Mouse (Mus musculus) cerebellum, postnatal 4 days (tissue): Measurements from ENCODE around the gene Ranbp17.
A peak's percentile ranks its signal among the peaks of the same experiment; 100 is the strongest.

Experiments
- DNase-seq, 2 experiments: peaks; one replicate each; pipeline ENCODE4 v3.0.0; 2022; ENCODE audit warnings: low spot score in 2 of 2, mixed read lengths in 1 of 2

Gene Ranbp17

GRCm38 (mm10) chr11:33404651-33405050, 108.9 kb downstream of the Ranbp17 start:
- no peak for DNase-seq

GRCm38 (mm10) chr11:33399346-33399745, 114.2 kb downstream of the Ranbp17 start:
- DNase-seq = no peak

- no peak for DNase-seq
Observed at GRCm38 (mm10) chr11:33398701-33399100, 114.8 kb downstream of the Ranbp17 start.

GRCm38 (mm10) chr11:33396275-33396674, 117.3 kb downstream of the Ranbp17 start:
- DNase-seq = no peak

- DNase-seq = no peak
Observed at GRCm38 (mm10) chr11:33394093-33394492, 119.5 kb downstream of the Ranbp17 start.

- no peak for DNase-seq
Observed at GRCm38 (mm10) chr11:33388685-33389084, 124.9 kb downstream of the Ranbp17 start.

GRCm38 (mm10) chr11:33361867-33362266, 151.7 kb downstream of the Ranbp17 start:
- no peak for DNase-seq

- DNase-seq = no peak
Observed at GRCm38 (mm10) chr11:33349269-33349668, 164.3 kb downstream of the Ranbp17 start.

GRCm38 (mm10) chr11:33342061-33342460, 171.5 kb downstream of the Ranbp17 start:
- DNase-seq = no peak

- DNase-seq = peak; percentile 51 to 72
Observed at GRCm38 (mm10) chr11:33336552-33337121, 176.9 kb downstream of the Ranbp17 start.

GRCm38 (mm10) chr11:33335616-33336015, 177.9 kb downstream of the Ranbp17 start:
- DNase-seq = no peak

GRCm38 (mm10) chr11:33332137-33332536, 181.4 kb downstream of the Ranbp17 start:
- DNase-seq = no peak

GRCm38 (mm10) chr11:33319006-33319611, 194.4 kb downstream of the Ranbp17 start:
- DNase-seq = no peak

- DNase-seq = no peak
Observed at GRCm38 (mm10) chr11:33309566-33309965, 204.0 kb downstream of the Ranbp17 start.

GRCm38 (mm10) chr11:33300859-33301258, 212.7 kb downstream of the Ranbp17 start:
- peak in 1 of 2 experiments; percentile 9 for DNase-seq

GRCm38 (mm10) chr11:33299371-33299770, 214.2 kb downstream of the Ranbp17 start:
- DNase-seq = peak in 1 of 2 experiments; percentile 29

- DNase-seq = no peak
Observed at GRCm38 (mm10) chr11:33297121-33297520, 216.4 kb downstream of the Ranbp17 start.

GRCm38 (mm10) chr11:33295422-33295821, 218.1 kb downstream of the Ranbp17 start:
- DNase-seq = no peak

- no peak for DNase-seq
Observed at GRCm38 (mm10) chr11:33294063-33294462, 219.5 kb downstream of the Ranbp17 start.

- DNase-seq = no peak
Observed at GRCm38 (mm10) chr11:33278571-33278970, 235.0 kb downstream of the Ranbp17 start.

GRCm38 (mm10) chr11:33276637-33277036, 236.9 kb downstream of the Ranbp17 start, which contains the start of gene Gm12117:
Gm12117 (minus strand) TSS chr11:33276737.
- no peak for DNase-seq

GRCm38 (mm10) chr11:33274816-33275215, 238.7 kb downstream of the Ranbp17 start:
- DNase-seq = no peak

GRCm38 (mm10) chr11:33274294-33274693, 239.3 kb downstream of the Ranbp17 start:
- DNase-seq = no peak

- no peak for DNase-seq
Observed at GRCm38 (mm10) chr11:33240295-33240694, 273.3 kb downstream of the Ranbp17 start.
